ENCODE assay signal across 8 mouse cellular contexts in the genomic region with DNA sequence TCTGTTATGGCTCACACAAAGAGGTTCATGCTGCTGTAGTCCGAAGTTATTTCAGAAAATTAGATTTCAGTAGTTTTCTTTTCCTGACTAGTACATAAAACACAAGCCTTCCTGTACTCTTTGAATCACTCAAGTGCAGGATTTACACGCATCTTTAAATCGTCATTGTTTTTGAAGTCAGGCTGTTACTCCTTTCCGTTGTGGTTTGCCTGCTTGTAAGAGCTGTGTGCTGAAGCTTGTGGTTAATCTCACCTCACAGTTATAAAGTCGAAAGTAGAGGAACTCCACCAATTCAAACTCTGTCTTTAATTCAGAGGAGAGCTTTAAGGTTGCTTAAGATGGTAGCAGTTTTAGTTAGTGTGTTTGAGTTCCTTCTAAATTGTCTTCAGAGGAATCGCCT.
A peak's percentile ranks its signal among the peaks of the same experiment; 100 is the strongest.
DNase-seq lines count a peak whose midpoint lies in the region; ATAC-seq and TF ChIP-seq lines count a peak whose summit lies in the region.

No protein-coding gene starts in this region.

- no peaks in the 10 kb centered on the region for H3K36me3 ChIP-seq in liver, adult 2 months (ENCODE audit: control insufficient read depth, insufficient read depth, low read length)
- H3K36me3 ChIP-seq in midbrain, embryonic 14.5 days (ENCODE audit: control insufficient read depth, insufficient read depth, low read length) = no peaks in the 10 kb centered on the region

- 8% methylated on average over 6 of the region's 6 CpGs for WGBS in liver, adult 2 months
- WGBS in midbrain, embryonic 14.5 days = 37% methylated on average over 6 of the region's 6 CpGs

- H3K79me2 ChIP-seq in liver, adult 2 months (ENCODE audit: control insufficient read depth, insufficient read depth, low read length) = peaks cover 14% of the 10 kb centered on the region; the same call in 1 of the 2 replicates

- peak overlapping the region; percentile 90 for H3K4me3 ChIP-seq in liver, adult 2 months (ENCODE audit: insufficient read depth, low read depth, low read length)
- H3K4me3 ChIP-seq in midbrain, embryonic 14.5 days (replicated peaks; ENCODE audit: low read depth, low read length) = peak overlapping the region; percentile 51; the same call in 1 of the 2 replicates

- no peak for TF ChIP-seq POLR2A in liver, adult 2 months (IDR thresholded peaks at IDR 0.05; ENCODE audit: extremely low read depth, insufficient read depth, low read length)

- H3K9me3 ChIP-seq in midbrain, embryonic 14.5 days (ENCODE audit: control insufficient read depth, low read length) = no peaks in the 10 kb centered on the region

- peak; percentile 53 for DNase-seq in liver, adult 2 months (ENCODE audit: extremely low read depth, low read depth, low spot score)
- DNase-seq in liver = no peak
- no peak for DNase-seq in midbrain, embryonic 14.5 days
- DNase-seq in adrenal gland, postnatal 25 days = no peak
- DNase-seq in gastrocnemius, postnatal 10 days = no peak

- ATAC-seq in common myeloid progenitor, adult 5-6 weeks (replicated peaks; ENCODE audit: low read depth, poor library complexity, severe bottlenecking) = peak; percentile 81
- peak; percentile 89 for ATAC-seq in inflammation-experienced regulatory T-cells, adult 6 months
- ATAC-seq in midbrain, embryonic 14.5 days (ENCODE audit: low FRiP score, low TSS enrichment) = no peak
- no peak for ATAC-seq in erythroid progenitor cell, adult 5-6 weeks (replicated peaks; ENCODE audit: low FRiP score, poor library complexity, severe bottlenecking)

- H3K4me2 ChIP-seq in midbrain, embryonic 14.5 days (ENCODE audit: low read length) = peak overlapping the region; percentile 91

- peak overlapping the region; percentile 79; the same call in 1 of the 2 replicates for H3K27ac ChIP-seq in liver, adult 2 months (replicated peaks; ENCODE audit: insufficient read depth, low read depth, low read length)
- H3K27ac ChIP-seq in midbrain, embryonic 14.5 days (replicated peaks; ENCODE audit: low read depth, low read length) = no peak overlapping the region

- H3K27me3 ChIP-seq in liver, adult 2 months (ENCODE audit: control insufficient read depth, insufficient read depth, low read length) = no peaks in the 10 kb centered on the region
- H3K27me3 ChIP-seq in midbrain, embryonic 14.5 days (ENCODE audit: control insufficient read depth, insufficient read depth, low read length) = no peaks in the 10 kb centered on the region

- H3K4me1 ChIP-seq in liver, adult 2 months (ENCODE audit: control insufficient read depth, insufficient read depth, low read length) = peaks cover 8% of the 10 kb centered on the region; the same call in 1 of the 2 replicates
- H3K4me1 ChIP-seq in midbrain, embryonic 14.5 days (ENCODE audit: control insufficient read depth, insufficient read depth, low read length) = peaks cover 5% of the 10 kb centered on the region; the same call in 1 of the 2 replicates

- no peak for TF ChIP-seq CTCF in liver, adult 2 months (IDR thresholded peaks at IDR 0.05; ENCODE audit: low read depth, low read length)

- H3K9ac ChIP-seq in liver, adult 2 months (ENCODE audit: low read depth, low read length) = peak overlapping the region; percentile 71
- no peak overlapping the region for H3K9ac ChIP-seq in midbrain, embryonic 14.5 days (replicated peaks; ENCODE audit: low read length)

Comparison
In these comparisons a context has a peak if more than half of its experiments do, and no peak if none do; other contexts are left out.
1. ATAC-seq: peak in common myeloid progenitor, adult 5-6 weeks (single experiment) and inflammation-experienced regulatory T-cells, adult 6 months (single experiment); none in midbrain, embryonic 14.5 days (single experiment) and erythroid progenitor cell, adult 5-6 weeks (single experiment).